Mouse (Mus musculus): ENCODE data around the gene Cers5. TPM values are rescaled to one million over a fixed set of nuclear protein-coding genes. Genes with fewer than 3 reads are reported as not detected.
"Not testable (repeated sequence)": the region's sequence is repeated elsewhere in the genome, so short reads cannot be mapped to it uniquely, and the experiment has no call there.

Cers5 gene
- polyA plus RNA-seq, 3 experiments from 2014 or later, result 49.5 to 66.7 (median 56.5) TPM

DNA sequence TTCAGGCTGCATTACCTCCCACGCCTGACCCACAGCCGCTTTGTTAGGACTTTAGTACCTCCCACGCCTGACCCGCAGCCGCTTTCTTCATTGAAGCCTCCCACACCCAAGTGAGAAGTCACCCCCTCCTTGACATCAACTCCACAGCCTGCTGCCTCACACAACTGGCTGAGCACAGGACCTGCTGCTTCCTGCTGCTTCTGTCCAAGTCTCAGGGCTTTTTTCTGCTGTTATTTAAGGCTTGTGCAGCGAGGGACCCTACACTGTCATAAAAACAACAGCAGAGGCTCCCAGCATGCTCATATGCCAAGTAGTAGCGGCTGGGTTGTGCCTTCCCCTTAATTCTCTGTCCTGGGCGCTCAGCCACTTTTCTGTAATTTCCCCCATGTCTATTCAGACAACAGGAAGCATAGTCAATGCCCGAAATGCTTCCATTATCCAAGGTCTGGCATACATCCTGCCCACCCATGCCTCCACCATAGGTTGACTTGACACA, 15.0 kb upstream of the Cers5 start:
- ATAC-seq, result peak; percentile 58

DNA sequence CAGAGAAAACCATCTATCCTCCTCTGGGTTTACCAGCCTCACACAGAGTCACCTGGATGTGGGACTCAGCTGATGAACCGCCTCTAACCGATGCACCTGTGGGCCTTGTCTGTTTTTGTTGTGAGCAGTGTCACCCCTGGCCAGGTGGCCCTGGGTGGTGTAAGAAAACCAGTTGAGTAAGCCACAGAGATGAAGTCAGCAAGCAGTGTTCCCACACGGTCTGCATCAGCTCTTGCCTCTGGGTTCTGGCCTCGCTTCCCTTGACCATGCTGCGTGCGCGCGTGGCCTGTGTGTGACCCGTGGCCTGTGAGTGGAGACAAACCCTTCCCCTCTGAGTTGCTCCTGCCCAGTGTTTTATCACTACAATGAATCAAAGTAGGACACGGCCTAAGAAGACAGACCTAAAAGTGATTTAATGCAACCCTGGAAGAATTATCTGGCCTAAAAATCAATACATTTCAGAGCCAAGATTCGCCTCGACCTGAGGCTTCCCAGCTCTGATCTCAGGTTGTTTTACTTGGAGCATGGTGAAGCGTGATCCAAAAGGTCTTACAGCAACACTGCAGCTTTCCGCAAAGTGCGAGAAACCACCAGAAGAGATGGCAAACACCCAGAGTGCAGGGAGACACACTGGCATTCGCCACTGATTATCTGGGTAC, 6.1 kb upstream of the Cers5 start:
- ATAC-seq, result no peak

DNA sequence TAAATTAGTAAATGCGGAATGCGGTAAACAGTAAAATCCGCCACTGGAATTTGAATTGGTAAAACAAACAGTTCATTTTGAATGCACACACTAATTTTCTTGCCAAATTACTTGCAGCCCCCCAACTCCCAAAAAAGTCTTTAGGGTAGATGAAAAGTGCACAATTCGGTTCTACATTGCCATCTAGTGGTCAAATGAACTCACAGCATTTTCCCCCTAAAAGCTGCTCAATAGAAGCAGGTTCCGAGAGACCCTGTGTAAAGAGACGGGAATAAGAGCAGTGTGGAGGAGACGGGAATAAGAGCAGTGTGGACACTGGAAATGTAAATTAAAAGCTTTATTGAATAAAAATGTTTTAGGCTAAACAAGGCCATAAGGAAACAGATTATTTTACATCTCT, 5.5 kb upstream of the Cers5 start:
- no peak for ATAC-seq

DNA sequence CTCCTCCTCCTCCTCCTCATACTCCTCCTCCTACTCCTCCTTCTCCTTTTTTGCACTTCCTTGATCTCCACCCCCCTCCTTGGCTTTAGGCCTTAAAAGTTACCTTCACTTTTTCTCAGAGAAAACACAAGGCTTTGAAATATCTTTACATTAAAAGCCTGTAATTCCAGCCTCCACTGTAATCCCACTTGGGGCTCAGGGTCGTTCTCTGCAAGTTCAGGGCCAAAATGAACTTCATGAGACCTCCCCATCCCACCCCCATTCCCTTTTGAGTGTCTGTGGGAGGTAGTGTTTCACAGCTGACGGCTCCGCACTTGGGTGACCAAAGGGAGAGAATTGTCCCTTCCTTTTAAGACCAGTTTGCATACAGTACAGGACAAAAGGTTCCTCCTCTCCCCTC, 240 bp upstream of the Cers5 start:
- no peak for ATAC-seq

DNA sequence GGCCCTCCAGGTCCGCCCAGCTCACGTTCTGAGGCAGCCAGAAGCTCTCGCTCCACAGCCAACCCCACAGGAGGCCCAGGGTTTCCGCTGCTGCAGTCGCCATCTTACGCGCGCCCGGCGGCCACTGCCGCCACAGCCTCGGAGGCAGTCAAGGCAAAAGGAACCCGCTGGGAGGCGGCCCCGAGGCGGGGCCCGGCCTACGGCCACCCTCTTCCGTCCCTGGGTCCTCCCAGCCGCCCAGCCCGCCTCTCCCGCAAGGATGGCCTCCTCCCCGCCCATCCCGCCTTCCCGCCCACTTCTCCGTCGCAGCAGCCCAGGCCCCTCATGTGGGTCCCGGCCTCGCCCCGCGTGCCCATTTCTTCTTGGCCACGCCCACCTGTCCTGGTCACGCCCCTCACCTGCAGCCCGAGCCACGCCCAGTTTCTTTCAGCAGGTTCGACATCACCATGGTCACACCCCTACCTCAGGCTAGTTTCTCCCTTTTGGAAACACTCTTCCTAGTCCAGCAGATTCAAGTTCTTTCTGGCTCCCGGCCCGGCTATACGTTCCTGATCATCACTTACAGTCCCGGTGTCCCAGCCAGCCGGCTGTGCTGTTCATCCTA, 306 bp downstream of the Cers5 start:
- ATAC-seq, result peak; percentile 76

DNA sequence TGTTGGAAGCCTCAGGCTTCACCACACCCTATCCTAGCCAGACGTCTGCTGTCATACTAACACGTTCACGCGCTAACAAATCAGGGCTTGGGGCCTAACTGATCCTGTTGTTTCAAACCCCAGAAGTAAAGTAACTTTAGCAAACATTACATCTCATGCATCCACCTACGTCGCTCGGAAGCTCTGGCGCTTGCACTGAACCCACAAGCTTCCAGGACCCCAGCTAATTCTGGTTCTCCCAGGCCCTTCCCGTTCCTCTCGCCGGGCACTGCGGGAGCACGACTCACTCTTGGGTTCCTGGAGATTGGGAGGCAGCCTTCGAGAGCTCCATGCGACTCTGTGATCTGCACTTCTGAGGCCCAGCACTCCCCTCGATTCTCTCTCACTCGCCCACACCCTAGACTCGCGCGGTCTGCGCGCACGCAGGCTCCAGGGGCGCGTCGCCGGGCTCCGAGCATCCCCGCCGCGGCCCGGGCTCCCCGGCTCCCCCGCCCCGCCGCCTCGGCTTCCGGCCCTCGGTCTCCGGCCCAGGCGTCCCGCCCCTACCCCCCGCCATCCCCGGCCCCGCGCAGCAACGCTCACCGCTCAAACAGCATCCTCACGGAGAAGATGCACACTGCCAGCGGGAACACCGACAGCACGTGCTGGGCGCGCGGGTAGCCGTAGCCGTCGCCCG, 946 bp downstream of the Cers5 start:
- peak; percentile 47 for ATAC-seq

DNA sequence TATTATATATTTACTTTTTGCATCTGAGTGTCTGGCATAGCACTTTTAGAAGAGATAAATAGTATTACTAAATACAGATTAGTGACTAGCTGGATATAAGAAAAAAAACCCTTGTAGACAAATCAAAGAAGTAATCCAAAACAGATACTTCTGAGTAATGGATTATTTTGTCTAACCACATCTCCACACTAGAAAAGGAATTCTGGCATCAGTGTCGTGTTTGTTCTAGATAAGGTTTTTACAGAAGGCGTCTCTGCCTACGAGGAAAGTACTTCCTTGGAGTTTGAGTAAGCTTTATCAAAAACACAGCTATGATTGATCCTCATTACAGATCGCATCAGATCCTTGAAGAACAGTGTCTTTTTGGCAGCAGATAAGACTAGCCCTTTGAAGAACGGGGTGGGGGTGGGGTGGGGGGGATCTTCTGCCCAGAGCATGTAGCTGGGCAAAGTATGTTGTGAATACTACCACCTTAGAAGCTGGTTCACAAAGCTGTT, 1.6 kb downstream of the Cers5 start:
- no peak for ATAC-seq

DNA sequence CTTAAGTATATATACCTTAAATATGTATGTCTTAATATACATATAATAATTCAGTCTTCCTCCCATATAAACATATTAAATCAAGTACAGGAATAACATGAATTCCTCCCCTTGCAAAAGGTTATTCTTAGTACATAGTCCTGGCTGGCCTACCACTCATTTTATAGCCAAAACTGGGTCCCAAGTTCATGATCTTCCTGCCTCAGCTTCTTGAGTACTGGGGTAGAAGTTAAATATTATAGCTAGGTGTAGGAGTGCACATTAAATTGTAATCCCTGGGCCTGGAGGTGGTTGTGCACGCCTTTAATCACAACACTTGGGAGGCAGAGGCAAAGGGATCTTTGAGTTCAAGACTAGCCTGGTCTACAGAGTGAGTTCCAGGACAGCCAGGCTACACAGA, 3.9 kb downstream of the Cers5 start:
- ATAC-seq, result no peak

DNA sequence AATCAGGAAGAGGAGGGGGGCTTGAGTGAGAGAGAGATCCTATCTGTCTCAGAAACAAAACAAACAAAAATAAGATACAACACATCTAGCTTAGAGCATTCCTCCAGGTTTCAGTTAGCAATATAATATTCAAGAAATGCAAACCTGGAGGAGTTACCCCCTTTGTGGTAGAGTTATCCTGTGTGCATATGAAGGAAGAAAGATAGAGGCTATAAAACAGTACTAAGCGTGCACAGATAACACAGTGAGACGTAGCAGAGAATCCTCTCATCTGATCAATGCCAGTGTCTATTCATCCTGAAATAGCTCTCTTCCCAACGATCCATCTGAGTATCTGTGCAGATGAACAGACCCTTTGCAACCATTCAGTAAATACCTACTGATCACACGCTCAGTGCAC, 5.2 kb downstream of the Cers5 start:
- ATAC-seq, result no peak

DNA sequence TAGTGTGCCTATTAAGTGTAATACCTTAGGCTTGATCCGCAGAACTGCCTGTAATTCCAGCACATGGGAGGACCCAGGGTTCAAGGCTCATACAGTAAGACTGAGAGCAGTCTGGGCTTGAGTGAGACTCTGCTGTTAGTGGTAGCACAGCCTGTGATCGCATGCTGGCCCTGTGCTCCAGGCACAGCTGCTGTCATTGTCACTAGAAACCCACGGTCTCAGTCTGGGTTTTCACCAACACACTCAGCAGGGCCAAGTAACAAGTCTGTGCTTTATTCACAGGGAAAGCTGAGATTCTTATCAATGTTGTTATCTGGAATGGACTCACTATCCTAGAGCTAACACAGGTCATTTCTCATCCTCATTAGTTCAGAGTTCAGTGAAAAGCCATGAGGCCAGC, 18.5 kb downstream of the Cers5 start:
- no peak for ATAC-seq

DNA sequence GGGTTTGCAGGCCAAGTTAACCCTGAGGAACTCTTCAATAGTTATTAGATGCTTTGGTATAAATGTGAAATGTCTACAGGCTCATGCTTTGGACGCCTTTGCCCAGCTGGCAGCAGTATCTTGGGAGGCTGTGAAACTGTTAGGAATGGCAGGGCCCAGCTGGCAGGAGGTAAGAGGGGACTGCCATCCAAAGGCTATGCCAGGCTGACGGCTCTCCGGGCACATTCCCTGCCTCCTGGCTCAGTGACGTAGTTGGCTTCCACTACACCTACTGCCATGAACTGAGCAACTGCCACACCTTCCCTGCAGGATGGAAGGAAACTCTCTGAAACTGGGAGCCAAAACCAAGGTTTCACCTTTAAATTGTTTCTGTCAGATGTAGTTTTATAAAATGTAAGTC, 32.5 kb downstream of the Cers5 start:
- no peak for ATAC-seq

DNA sequence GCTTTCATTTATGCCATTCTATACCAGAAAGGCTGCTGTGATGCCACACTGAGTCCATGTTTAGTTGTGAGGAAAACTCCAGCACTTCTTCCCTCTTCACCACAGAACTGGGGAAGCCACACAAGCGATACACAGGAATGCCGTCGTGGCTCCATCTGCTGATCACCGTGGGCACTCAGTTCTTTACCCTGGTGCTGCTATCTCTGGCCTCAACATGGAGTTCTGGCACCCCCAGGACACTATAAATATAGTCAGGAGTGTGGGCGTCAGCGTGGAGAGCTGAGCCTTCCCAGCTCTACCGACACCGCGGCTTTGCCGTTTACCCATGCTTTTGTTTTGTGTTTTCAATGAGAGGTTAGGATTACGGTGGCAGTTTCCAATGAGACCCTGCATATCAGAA, 36.0 kb downstream of the Cers5 start:
- no peak for ATAC-seq

DNA sequence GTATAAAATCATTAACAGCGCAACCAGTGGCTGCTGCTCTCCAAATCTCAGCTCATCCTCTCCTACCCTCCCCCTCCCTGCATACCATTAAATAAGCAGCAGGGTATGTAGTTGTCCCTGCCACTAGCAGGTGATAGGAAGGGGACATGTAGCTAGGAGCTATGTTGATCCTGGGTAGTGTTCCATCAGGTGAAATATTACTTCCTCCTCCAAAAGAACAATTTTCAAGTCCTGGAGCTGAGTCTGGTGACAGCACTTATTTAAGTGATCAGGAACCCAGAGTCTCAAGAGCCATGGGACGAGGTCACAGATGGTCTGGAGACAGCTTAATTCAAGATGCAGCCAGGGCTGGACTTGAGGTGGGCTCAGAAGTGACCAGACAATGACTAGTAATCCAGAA, 37.1 kb downstream of the Cers5 start:
- no peak for ATAC-seq

DNA sequence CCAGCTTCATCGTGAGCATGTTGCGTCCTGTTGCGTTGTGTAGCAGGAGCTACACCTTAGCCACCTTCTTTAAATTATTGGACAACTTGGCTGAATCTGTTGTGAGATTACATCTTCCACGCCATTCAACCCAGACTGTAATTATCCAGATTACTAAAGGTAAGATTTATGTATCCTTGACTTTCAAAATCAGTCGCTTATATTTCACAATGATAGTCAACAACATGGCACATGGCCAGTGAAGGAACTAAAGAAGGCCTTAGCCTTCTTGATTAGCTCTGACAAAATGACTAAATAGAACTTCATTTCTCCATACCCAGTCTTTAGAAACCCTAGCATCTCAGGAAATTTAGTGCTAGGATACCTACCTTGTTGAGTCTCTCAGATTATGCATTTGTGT, 39.5 kb downstream of the Cers5 start:
- no peak for ATAC-seq

DNA sequence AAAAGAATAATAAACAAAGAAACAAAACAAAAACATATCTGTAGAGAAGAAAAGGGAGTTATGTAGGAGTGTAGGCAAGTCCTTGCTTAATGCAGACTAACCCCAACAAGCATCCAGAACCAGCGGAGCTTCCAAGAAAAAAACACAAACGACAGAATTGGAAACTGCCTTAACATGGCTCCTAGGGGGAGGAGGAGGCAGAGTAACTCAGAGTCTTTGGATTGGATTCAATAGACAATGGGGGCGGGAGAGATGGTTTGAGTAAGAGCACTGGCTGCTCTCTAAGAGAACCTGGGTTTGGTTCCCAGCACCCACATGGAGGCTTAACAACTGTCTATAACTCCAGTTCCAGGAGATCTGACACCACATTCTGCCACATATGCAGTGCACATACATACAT, 41.0 kb downstream of the Cers5 start:
- ATAC-seq, result no peak

DNA sequence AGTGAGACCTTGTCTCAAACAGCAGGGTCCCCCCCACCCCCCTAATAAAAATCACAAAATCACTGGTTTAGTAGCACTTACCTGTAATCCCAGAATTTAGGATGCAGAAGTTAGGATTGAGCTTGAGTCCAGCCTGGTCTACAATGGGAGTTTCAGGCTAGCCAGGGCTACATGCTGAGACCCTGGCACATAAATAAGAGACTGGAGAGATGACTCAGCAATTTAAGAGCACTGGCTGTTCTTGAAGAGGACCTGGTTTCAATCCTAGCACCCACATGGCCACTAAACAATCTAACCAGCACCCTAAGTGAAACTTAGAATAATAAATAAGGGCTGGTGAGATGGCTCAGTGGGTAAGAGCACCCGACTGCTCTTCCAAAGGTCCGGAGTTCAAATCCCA, 41.5 kb downstream of the Cers5 start:
- ATAC-seq, result no peak

DNA sequence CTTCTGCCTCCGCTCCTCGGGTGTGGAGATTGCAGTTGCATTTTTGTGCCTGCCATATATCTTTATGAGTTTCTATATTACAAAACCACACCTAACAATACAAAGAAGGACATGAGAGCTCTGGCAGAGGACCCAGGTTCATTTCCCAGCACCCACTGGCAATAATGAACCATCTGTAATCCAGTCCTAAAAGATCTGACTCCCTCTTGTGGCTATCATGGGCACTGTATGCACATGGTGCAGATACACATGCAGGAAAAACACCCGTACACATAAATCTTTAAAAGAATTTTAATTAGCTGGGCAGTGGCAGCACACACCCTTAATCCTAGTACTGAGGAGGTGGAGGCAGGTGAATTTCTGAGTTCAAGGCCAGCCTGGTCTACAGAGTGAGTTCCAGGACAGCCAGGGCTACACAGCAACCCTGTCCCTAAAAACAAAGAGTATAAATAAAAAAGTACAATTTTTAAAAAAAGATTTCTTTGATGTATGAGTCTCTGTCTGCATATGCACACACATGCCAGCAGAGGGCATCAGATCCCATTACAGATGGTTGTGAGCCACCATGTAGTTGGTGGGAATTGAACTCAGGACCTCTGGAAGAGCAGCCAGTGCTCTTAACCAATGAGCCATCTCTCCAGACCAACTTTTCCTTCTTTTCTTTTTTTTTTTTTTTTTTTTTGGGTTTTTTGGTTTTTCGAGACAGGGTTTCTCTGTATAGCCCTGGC, 43.5 kb downstream of the Cers5 start:
- ATAC-seq, result no peak

DNA sequence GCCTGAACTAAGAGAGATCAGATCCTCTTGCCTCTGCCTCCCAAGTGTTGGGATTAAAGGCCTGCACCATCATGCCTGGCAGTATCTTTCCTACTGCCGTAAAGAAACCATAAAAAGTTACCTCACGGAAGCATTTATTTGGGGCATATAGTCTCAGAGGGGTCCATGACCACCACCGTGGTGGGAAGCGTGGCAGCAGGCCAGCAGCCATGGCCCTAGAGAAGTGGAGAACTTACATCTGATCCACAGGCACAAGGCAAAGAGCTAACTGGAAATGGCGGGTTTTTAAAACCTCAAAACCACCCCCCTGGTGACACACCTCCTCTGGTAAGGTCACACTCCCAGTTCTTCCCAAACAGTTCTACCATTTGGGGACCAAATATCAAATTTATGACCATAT, 44.5 kb downstream of the Cers5 start:
- ATAC-seq, result no peak

DNA sequence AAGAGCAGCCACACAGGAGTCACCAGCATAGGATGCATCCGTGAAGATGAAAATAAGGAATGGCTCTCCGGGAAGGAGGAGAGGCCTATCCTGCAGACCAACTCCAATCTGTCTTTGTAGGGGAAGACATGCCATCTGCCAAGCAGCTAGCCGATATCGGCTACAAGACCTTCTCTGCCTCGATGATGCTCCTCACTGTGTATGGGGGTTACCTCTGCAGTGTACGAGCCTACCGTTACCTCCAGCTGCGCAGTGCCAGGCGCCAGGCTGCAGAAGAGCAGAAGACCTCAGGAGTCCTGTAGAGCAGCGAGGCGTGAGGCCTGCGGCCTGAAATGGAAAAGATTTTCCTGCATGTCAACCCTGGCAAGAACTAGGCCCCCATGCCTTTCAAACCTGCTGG, 45.2 kb downstream of the Cers5 start:
- ATAC-seq, result no peak

DNA sequence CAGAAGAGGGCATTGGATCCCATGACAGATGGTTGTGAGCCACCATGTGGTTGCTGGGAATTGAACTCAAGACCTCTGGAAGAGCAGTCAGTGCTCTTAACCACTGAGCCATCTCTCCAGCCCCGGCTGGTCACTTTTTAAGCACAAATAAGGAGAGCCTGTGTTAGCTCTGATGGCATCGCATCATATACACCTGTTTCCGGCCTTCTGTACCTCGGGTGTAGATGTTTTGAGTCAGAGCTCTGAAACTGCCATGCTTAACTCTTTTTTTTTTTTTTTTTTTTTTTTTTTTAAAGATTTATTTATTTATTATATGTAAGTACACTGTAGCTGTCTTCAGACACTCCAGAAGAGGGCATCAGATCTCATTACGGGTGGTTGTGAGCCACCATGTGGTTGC, 45.6 kb downstream of the Cers5 start:
- not testable (repeated sequence) for ATAC-seq

DNA sequence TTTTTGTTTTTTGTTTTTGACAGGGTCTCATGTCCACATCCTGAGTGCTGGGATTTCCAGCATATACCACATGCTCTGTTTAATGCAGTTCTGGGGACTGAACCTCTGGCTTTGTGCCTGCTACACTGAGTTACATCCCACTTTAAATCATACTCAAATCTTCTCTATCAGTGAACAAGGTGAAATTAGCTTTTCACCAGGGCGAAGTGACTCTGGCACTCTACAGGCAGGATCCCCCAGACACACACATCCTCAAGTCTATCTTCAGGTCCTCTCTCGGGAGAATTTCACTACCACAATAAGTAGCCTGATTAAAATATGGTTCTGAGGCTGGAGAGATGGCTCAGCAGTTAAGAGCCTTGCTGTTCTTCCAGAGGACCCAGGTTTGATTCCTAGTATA, 46.1 kb downstream of the Cers5 start:
- no peak for ATAC-seq

DNA sequence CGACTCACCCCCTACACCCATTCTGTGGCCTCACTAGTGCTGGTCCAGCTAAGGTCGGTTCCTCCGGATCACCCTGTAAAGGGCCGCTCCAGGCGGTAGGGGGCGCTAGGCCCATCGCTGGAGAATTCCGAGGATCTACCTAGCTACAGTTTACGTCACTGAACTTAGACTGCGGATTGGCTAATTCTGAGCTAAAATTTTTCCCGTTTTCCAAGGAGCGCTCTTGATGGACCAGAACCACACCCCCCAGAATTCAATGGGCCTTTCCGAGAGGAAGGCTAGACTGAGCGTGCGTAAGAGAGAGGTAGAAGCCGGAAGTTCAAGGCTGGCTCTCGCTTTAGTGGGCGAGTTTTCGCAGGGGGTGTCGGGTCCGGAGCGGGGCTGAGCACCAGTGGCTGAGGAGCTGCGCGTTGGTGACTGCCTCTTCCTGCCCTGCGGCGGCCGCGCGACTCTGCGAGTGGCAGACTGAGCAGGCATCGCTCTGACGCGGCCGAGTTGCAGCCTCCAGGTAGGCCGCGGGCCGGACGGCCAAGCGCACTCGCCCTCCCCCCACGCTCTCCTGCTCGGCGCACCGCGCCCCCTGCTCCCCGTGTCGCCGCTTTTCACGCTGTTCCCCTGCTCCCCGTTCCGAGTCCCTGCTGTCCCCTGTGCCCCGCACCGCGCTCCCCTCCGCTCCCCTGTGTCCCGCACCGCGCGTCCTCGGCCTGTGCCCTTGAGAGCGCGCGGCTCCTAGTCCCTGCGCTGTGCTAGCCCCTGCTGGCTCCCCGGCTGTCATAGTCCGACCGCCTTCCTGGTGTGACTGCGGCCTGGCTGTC, 47.1 kb downstream of the Cers5 start, which contains the start of gene Cox14:
Gene Cox14, plus strand, starts transcription at position 278 of the 815 bp plus-strand sequence.
- peak; percentile 90 for ATAC-seq
